Mouse (Mus musculus) right cerebral cortex, postnatal 25 days (tissue): ENCODE results near the gene Sgsm3.

Experiments used
- DNase-seq: peaks from one replicate; pipeline ENCODE4 v3.0.0; 2022

Gene Sgsm3

DNA sequence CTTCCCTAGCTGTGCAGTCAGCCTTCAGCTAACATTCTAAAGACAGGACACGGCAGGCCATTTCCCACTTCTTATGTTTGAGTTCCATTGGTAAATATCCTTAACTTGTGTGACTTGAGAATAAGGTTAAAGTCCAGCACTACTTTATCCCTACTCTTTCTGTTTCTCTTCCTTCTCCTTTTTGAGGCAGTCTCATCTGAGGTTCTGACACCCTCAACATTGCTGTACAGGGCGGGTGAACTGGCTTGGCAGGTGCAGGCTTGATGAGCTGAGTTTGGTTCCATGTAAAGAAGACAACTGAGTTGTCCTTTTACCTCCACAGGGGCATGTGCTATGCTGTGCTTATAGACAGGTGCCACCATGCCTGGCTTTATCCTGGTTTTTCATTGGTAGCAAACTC is 5.7 kb downstream of the Sgsm3 start:
- no peak for DNase-seq

GRCm38 (mm10) chr15:80988331-80988730 is 10.8 kb downstream of the Sgsm3 start:
- DNase-seq = no peak

DNA sequence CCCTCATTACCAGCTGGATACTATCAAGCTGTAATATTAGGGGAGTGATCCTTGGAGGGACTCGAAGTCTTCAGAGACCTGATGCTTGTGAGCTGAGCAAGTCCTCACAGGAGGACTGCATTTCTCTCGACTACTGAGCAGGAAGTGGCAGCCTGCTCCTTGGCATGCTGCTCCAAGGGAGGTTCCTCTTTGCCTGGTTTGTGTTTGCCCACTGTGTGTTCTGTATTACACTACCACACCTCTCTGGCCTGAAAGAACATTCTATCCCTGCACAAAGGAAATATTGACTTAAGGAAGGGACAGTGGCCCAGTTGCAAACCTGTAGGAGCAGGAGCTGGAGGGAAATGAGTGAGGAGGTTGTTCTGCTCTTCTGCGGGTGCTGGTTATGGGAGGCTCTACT is 12.1 kb downstream of the Sgsm3 start:
- DNase-seq = no peak

DNA sequence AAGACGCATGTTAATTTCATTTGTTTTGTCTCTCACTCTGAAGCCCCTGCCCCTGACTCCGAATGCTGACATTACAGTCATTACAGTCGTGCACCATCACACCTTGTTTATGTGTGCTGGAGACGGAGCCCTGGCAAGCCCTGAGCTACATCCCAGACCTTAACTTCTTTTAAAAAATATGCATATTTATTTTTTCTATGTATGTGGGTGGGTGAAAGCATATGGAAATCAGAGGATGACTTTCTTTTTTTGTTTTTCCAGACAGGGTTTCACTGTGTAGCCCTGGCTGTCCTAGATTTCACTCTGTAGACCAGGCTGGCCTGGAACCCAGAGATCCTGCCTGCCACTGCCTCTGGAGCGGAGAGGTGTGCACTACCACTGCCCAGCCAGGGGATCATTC is 17.4 kb downstream of the Sgsm3 start:
- DNase-seq = no peak

DNA sequence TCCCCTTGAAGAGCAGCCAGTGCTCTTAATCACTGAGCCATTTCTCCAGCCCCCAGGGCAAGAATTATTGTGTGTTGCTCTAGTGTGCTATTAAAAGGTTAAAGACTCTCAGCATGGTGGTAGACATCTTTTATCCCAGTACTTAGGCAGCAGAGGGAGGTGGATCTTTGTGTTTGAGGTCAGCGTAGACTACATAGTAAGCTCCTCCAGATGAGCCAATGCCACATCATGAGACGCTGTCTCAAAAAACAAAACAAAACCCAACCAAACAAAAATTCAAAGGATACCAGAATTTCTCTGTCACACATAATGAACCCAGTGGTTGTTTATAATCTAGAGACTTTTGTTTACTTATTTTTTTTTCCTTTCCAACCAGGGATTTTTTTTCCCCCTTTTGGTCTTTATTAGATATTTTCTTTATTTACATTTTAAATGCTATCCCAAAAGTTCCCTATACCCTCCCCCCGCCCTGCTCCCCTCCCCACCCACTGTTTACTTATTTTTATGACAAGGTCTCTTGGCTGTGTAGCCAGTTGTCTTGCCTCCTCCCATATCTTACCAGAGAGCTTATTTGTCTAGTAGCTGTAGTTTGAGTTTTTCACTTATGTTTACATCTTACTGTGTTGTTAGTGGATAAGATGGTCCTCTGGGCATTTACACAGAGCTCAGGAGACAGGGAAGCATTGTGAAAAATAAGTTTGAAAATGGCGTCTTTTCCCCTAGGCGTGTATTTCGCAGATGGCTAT is 18.7 kb downstream of the Sgsm3 start:
- no peak for DNase-seq

DNA sequence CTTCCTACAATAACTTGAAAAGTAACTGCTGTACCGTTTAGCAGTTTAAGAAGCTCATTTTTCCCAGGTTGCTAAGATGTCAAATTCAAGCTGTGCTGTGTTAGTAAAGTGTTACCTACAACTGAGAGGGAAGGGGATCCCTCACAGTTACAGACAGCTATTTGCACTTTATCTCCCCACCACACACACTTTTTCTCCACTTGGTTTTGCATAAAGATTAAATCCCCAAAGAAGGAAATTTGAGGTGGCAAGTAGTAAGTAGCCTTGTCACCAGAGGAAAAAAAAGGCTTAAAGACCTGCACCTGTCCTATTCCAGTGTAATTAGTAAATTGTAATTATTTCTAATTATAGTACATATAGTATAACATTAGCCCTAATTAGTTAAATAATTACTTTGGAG is 19.5 kb downstream of the Sgsm3 start:
- no peak for DNase-seq

- no peak for DNase-seq
Observed at GRCm38 (mm10) chr15:81000419-81001138, 23.0 kb downstream of the Sgsm3 start.

- DNase-seq = no peak
Observed at GRCm38 (mm10) chr15:81006127-81006735, 28.7 kb downstream of the Sgsm3 start.

- DNase-seq = no peak
Observed at GRCm38 (mm10) chr15:81007339-81007738, 29.8 kb downstream of the Sgsm3 start.

- no peak for DNase-seq
Observed at GRCm38 (mm10) chr15:81007905-81008304, 30.3 kb downstream of the Sgsm3 start.

- DNase-seq = peak; percentile 58
Observed at GRCm38 (mm10) chr15:81008689-81009123, 31.1 kb downstream of the Sgsm3 start.

- DNase-seq = no peak
Observed at GRCm38 (mm10) chr15:81010114-81010513, 32.5 kb downstream of the Sgsm3 start.

DNA sequence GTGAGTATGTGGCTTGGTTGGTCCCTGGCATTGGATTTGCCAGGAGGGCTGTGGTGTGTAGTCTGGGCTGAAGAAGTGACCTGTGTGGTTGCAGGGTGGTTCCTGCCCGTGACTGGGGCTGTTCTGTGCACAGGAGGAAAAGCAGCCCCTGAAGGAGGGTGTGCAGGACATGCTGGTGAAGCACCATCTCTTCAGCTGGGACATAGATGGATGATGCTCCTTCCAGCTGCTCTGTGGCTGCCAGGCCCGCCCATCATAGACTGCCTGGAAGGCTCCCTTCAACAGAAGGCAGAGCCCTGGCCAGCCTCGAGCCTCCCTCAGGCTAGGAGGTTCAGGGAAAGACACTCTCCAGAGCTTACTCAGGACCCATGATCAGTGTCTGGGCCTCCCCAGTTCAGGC is 34.0 kb downstream of the Sgsm3 start:
- DNase-seq = no peak

DNA sequence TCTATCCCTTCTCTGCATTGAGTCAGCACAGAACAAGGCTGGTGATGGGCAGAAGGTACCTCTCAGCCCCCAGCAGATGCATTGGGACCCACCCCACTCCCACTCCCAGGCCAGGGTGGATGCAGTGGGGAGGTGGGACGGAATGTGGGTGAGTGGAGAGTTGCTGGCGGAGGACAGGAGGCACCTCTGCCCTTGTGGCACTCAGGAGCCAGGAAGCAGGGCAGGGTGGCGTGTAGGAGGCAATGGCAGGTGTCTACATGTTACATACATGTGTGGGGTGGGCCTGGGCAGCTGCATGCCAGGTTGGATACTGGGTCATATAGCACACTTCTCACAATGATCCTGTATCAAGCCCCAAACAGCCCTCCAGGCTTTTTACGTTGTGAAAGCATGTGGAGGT is 34.8 kb downstream of the Sgsm3 start:
- no peak for DNase-seq

- DNase-seq = no peak
Observed at GRCm38 (mm10) chr15:81013186-81013585, 35.6 kb downstream of the Sgsm3 start.

DNA sequence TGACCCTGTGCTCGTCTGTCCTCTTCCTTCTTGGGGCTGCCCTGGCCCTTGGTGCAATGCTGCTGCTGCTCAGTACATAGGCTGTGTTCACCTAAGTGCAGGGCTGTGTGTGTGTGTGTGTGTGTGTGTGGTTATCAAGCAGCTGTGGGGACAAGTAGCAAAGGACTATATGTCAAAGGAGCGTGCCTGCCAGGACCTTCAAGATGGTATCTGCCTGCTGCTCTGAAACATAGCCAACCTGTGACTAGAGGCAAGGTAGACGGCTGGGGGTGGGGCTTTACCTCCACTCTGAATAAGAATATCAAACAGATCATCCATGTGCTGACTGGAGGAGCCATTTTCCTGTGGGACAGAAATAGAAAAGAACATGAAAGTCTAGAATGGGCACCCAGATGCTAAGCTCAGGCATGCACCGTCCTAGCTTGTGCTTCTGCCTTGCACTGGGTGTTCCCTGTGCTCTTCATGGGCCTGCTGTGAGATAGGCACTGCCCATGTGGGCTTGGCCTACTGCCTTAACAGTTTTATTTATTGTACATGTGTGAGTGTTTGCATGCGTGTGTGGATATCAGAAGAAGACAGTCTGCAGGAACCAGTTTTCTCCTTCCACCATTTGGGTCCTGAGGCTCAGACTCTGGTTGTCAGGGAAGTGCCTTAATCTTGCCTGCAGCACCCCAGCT is 37.6 kb downstream of the Sgsm3 start:
- no peak for DNase-seq

DNA sequence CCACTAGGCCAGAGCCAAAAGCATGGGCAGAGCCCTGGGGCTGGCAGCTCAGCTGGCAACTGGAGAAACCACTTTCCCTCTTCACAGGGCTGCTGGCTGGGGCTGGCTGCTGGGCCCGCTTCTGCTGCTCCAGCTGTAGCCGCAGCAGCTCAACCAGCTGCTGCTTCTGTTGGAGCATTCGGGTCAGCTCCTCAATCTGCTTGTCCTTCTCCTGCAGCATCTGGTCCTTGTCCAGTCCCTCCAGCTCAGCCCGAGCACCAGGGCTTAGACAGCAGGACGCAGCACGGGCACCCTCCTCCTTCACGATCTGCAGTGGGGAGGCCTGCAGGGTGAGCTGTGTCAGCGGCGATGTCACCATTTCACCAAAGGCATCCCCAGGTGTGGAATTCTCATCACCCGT is 38.9 kb downstream of the Sgsm3 start:
- DNase-seq = no peak

DNA sequence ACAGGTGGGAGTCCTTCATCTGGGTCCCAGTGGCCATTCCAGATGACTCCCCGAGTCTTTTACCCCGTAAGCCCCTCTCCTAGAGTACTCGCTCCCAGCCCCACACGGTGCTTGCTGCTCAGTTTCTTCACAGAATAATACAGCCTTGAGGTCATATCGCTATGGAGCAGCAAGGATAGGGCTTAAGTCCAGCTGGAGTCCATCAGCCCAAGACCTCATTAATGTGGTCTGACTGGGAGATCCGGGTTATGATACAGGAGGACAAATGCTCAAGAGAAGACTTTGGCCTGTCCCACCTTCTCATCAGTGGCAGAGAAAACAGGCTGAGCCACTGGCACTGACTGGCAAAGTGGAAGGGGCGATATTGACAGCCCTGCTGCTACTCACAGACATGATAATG is 39.7 kb downstream of the Sgsm3 start:
- DNase-seq = no peak

DNA sequence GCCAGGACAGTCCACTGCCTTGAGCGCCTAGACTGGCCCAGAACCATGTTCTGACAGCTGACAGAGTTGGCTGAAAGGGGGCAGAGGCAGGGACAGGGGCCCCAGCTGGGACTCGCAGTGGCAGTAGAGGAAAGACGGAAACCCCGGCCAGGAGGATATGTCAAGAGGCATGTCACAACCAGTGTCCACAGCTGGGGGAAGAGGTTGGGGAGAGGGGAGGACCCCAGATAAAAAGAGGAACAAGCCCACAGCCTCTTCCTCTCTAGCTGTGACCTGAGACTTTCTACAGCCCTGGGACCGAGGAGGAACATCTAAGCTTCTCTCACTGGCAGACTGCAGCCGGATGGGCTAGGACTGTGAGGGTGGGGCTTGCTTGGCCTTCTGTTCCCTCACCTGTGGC is 43.8 kb downstream of the Sgsm3 start:
- DNase-seq = no peak

DNA sequence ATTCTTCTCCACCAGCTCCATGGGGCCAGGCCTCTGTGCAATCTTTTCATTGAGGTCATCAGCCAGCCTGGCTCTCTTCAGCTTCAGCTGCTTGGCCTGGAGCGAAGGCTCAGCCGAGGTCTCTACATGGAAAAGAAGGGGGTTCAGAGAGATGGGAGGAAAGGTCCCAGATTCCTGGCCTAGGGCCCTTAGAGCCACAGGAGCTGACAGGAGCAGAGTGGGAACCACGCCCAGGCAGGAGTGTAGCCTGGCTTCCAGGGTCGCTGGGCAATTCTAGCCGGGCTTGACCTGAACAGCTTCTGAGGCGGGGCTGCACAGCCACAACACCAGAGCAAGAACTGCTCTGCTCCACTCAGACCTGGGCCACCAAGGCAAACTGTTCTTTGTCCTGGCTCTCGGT is 44.9 kb downstream of the Sgsm3 start:
- DNase-seq = no peak

GRCm38 (mm10) chr15:81023842-81024241 is 46.3 kb downstream of the Sgsm3 start:
- DNase-seq = no peak

DNA sequence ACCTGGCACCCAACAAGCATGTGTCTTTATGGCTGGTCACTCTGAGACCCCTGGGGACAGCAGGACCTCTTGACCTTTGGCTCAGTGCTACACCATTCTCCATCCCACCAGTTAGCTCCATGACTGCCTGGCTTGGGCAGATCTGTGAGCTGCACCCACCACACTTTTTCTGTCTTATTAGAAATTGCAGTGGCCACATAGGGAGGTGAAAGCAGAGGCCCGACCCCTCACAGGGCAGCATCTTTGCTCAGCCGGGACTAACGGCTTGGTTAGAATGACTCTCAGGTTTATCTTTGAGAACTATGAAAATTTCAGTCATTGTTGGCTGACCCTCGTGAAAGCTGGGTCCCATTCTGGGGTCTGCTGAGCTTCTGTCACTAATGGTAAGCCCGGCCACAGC is 49.3 kb downstream of the Sgsm3 start:
- DNase-seq = no peak

GRCm38 (mm10) chr15:81027378-81028173 is 50.0 kb downstream of the Sgsm3 start:
- peak; percentile 74 for DNase-seq
